In the genomic region with DNA sequence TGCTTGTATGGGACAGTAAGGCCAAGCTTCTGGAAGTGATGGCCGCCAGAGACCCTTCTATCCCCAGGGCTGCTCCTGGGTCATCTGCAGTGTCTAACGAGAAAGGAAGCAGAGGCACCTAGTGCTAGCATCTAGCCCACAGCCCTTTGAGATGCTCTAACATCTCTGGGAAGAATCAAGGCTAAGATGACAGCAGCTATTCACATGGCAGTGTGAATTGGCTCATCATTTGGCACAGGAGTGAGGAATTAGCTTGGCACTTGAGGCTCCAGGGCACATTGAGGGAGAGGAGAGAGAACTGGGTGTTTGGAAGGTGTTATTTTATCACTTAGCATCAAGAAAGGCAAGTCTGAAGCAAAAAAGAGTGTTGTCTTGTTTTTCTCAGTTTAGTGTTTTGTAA, we compare ENCODE assay signal across 24 mouse cellular contexts. TPM values are rescaled to one million over a fixed set of nuclear protein-coding genes. Genes with fewer than 3 reads are reported as not detected.
A peak's percentile ranks its signal among the peaks of the same experiment; 100 is the strongest.
DNase-seq lines count a peak whose midpoint lies in the region; ATAC-seq lines count a peak whose summit lies in the region.
"Had no signal": no experiment of that assay in that cellular context is flagged by ENCODE, and none has a peak within 500 bp of the region (broad histone marks: within the 10 kb centered on the region; RNA-seq: fewer than 3 reads in every experiment).

No protein-coding gene starts in this region.

- no peak overlapping the region for H3K4me2 ChIP-seq in forebrain, embryonic 13.5 days
- H3K4me2 ChIP-seq in forebrain, embryonic 15.5 days (replicated peaks) = no peak overlapping the region
- H3K4me2 ChIP-seq in heart, embryonic 12.5 days = no peak overlapping the region
- H3K4me2 ChIP-seq: embryonic facial prominence, embryonic 13.5 days; hindbrain, embryonic 12.5 days; hindbrain, embryonic 15.5 days had no signal

- no peak overlapping the region for H3K27ac ChIP-seq in forebrain, embryonic 13.5 days
- H3K27ac ChIP-seq in forebrain, embryonic 15.5 days (replicated peaks) = no peak overlapping the region; the same call in 1 of the 2 replicates
- no peak overlapping the region for H3K27ac ChIP-seq in heart, embryonic 12.5 days (ENCODE audit: poor library complexity, severe bottlenecking)
- H3K27ac ChIP-seq: embryonic facial prominence, embryonic 10.5 days; embryonic facial prominence, embryonic 13.5 days; gastrocnemius, adult 2 months; hindbrain, embryonic 12.5 days; hindbrain, embryonic 15.5 days had no signal

- no peaks in the 10 kb centered on the region for H3K4me1 ChIP-seq in forebrain, embryonic 13.5 days
- H3K4me1 ChIP-seq in forebrain, embryonic 15.5 days = no peaks in the 10 kb centered on the region
- no peaks in the 10 kb centered on the region for H3K4me1 ChIP-seq in heart, embryonic 12.5 days (replicated peaks)
- H3K4me1 ChIP-seq: embryonic facial prominence, embryonic 10.5 days; embryonic facial prominence, embryonic 13.5 days; hindbrain, embryonic 12.5 days; hindbrain, embryonic 15.5 days had no signal

- 63% methylated on average over 2 of the region's 2 CpGs for WGBS in forebrain, embryonic 13.5 days
- WGBS in forebrain, embryonic 15.5 days = 78% methylated on average over 2 of the region's 2 CpGs
- WGBS in heart, embryonic 12.5 days = 55% methylated on average over 2 of the region's 2 CpGs

- H3K9ac ChIP-seq in forebrain, embryonic 13.5 days = no peak overlapping the region
- H3K9ac ChIP-seq in forebrain, embryonic 15.5 days (replicated peaks) = no peak overlapping the region
- H3K9ac ChIP-seq in heart, embryonic 12.5 days = no peak overlapping the region
- H3K9ac ChIP-seq: embryonic facial prominence, embryonic 13.5 days; hindbrain, embryonic 12.5 days; hindbrain, embryonic 15.5 days had no signal

- ATAC-seq in forebrain, embryonic 13.5 days = 0 out of 2 replicates have a peak, but pooled peaks have one; percentile 19
- no peak for ATAC-seq in forebrain, embryonic 15.5 days (replicated peaks)
- peak; percentile 36 for ATAC-seq in frontal cortex, adult (ENCODE audit: low TSS enrichment)
- ATAC-seq in heart, embryonic 12.5 days (ENCODE audit: insufficient number of reproducible peaks, low FRiP score) = no peak
- ATAC-seq: activated CD4-positive, CD25-positive, alpha-beta regulatory T cell, adult 4 months; CD4-positive, CD25-positive, alpha-beta regulatory T cell, adult 4 months; intestine, postnatal 0 days had no signal

- no peaks in the 10 kb centered on the region for H3K9me3 ChIP-seq in forebrain, embryonic 13.5 days (replicated peaks)
- H3K9me3 ChIP-seq in forebrain, embryonic 15.5 days = no peaks in the 10 kb centered on the region
- no peaks in the 10 kb centered on the region for H3K9me3 ChIP-seq in heart, embryonic 12.5 days (replicated peaks)
- H3K9me3 ChIP-seq: embryonic facial prominence, embryonic 10.5 days; embryonic facial prominence, embryonic 13.5 days; hindbrain, embryonic 12.5 days; hindbrain, embryonic 15.5 days had no signal

- H3K27me3 ChIP-seq in forebrain, embryonic 13.5 days = no peaks in the 10 kb centered on the region
- H3K27me3 ChIP-seq in forebrain, embryonic 15.5 days = no peaks in the 10 kb centered on the region
- H3K27me3 ChIP-seq in heart, embryonic 12.5 days (replicated peaks) = no peaks in the 10 kb centered on the region
- H3K27me3 ChIP-seq: embryonic facial prominence, embryonic 13.5 days; hindbrain, embryonic 12.5 days; hindbrain, embryonic 15.5 days had no signal

- no peaks in the 10 kb centered on the region for H3K36me3 ChIP-seq in forebrain, embryonic 13.5 days (ENCODE audit: poor library complexity, severe bottlenecking)
- no peaks in the 10 kb centered on the region for H3K36me3 ChIP-seq in forebrain, embryonic 15.5 days
- no peaks in the 10 kb centered on the region for H3K36me3 ChIP-seq in heart, embryonic 12.5 days
- H3K36me3 ChIP-seq: embryonic facial prominence, embryonic 10.5 days; embryonic facial prominence, embryonic 13.5 days; hindbrain, embryonic 12.5 days; hindbrain, embryonic 15.5 days had no signal

- no peak overlapping the region for H3K4me3 ChIP-seq in forebrain, embryonic 13.5 days
- H3K4me3 ChIP-seq in forebrain, embryonic 15.5 days = no peak overlapping the region
- H3K4me3 ChIP-seq in heart, embryonic 12.5 days = no peak overlapping the region
- H3K4me3 ChIP-seq: embryonic facial prominence, embryonic 10.5 days; embryonic facial prominence, embryonic 13.5 days; erythroblast, embryonic 14.5 days; gastrocnemius, adult 2 months; hindbrain, embryonic 12.5 days; hindbrain, embryonic 15.5 days had no signal

- DNase-seq in frontal cortex, postnatal 14 days (ENCODE audit: low spot score in 2 of 2) = no peak
- peak; percentile 37 for DNase-seq in MN1 (ENCODE audit: low spot score)
- DNase-seq in brain, adult 2 months (ENCODE audit: low read depth, low spot score) = peak; percentile 53
- DNase-seq: adrenal gland, adult 8-10 months; adrenal gland, postnatal 25 days; cerebellum, adult 11-12 months; cerebellum, adult 8-10 months; embryo, embryonic 11 days; gastrocnemius, adult 2 months; gastrocnemius, postnatal 14 days; heart, adult 18-20 months; kidney, adult 2 months had no signal

RNA-seq across cellular contexts. Expression of a gene that starts 49.8 kb away (rescaled TPM):
- 6.7 and 6.8 TPM in 2 replicates for polyA plus RNA-seq in forebrain, embryonic 13.5 days (2015; fragmentation: Nextera tagmentation; extraction: Ambion mirVana)
- polyA plus RNA-seq in forebrain, embryonic 15.5 days (2015; fragmentation: Nextera tagmentation; extraction: Ambion mirVana) = 5.3 and 6.3 TPM in 2 replicates
- 3.6 and 4.7 TPM in 2 replicates for polyA plus RNA-seq in heart, embryonic 12.5 days (2016; fragmentation: Nextera tagmentation; extraction: Ambion mirVana)
- polyA plus RNA-seq: erythroblast, embryonic 14.5 days had no signal

Comparison
In these comparisons a context has a peak if more than half of its experiments do, and no peak if none do; other contexts are left out.
1. ATAC-seq: peak in forebrain, embryonic 13.5 days (single experiment) and frontal cortex, adult (single experiment); none in forebrain, embryonic 15.5 days (single experiment) and heart, embryonic 12.5 days (single experiment).
2. DNase-seq: peak in MN1 (single experiment) and brain, adult 2 months (single experiment); none in frontal cortex, postnatal 14 days (0 of 2).